Mouse (Mus musculus): ENCODE measurements at regions not wholly inside any gene's neighbourhood (a gene's known extent, or its start where the extent isn't known, plus 50 kb on each side); places are given as distances from the start of the nearest gene placed in this dataset.
"Not testable (repeated sequence)": the region's sequence is repeated elsewhere in the genome, so short reads cannot be mapped to it uniquely, and the experiment has no call there.

GRCm38 (mm10) chr1:128535537-128536150, 56.4 kb downstream of the Cxcr4 start:
- DNase-seq (ENCODE audit: extremely low spot score, low read depth, low spot score), result no peak

- DNase-seq (ENCODE audit: extremely low spot score, low read depth, low spot score), result no peak
Measured at GRCm38 (mm10) chr1:128532632-128533031, 59.5 kb downstream of the Cxcr4 start.

- DNase-seq (ENCODE audit: extremely low spot score, low read depth, low spot score), result no peak
Measured at GRCm38 (mm10) chr1:128529808-128530545, 62.1 kb downstream of the Cxcr4 start.

- no peak for DNase-seq (ENCODE audit: extremely low spot score, low read depth, low spot score)
Measured at GRCm38 (mm10) chr1:128519234-128519633, 72.9 kb downstream of the Cxcr4 start.

GRCm38 (mm10) chr1:128518514-128518913, 73.6 kb downstream of the Cxcr4 start:
- no peak for DNase-seq (ENCODE audit: extremely low spot score, low read depth, low spot score)

- no peak for DNase-seq (ENCODE audit: extremely low spot score, low read depth, low spot score)
Measured at GRCm38 (mm10) chr1:128517351-128517750, 74.7 kb downstream of the Cxcr4 start.

- no peak for DNase-seq (ENCODE audit: extremely low spot score, low read depth, low spot score)
Measured at GRCm38 (mm10) chr1:128514327-128514726, 77.8 kb downstream of the Cxcr4 start.

GRCm38 (mm10) chr1:128513911-128514310, 78.2 kb downstream of the Cxcr4 start:
- DNase-seq (ENCODE audit: extremely low spot score, low read depth, low spot score), result no peak

GRCm38 (mm10) chr1:128513153-128513552, 78.9 kb downstream of the Cxcr4 start:
- no peak for DNase-seq (ENCODE audit: extremely low spot score, low read depth, low spot score)

- no peak for DNase-seq (ENCODE audit: extremely low spot score, low read depth, low spot score)
Measured at GRCm38 (mm10) chr1:128508816-128509461, 83.2 kb downstream of the Cxcr4 start.

GRCm38 (mm10) chr1:128506551-128507313, 85.4 kb downstream of the Cxcr4 start:
- no peak for DNase-seq (ENCODE audit: extremely low spot score, low read depth, low spot score)

- DNase-seq (ENCODE audit: extremely low spot score, low read depth, low spot score), result no peak
Measured at GRCm38 (mm10) chr1:128504371-128504770, 87.2 kb upstream of the Dars start.

GRCm38 (mm10) chr1:128498042-128498772, 81.0 kb upstream of the Dars start:
- DNase-seq (ENCODE audit: extremely low spot score, low read depth, low spot score), result no peak

- DNase-seq (ENCODE audit: extremely low spot score, low read depth, low spot score), result no peak
Measured at GRCm38 (mm10) chr1:128492251-128492650, 75.1 kb upstream of the Dars start.

GRCm38 (mm10) chr1:128487181-128487580, 70.0 kb upstream of the Dars start:
- not testable (repeated sequence) for DNase-seq (ENCODE audit: extremely low spot score, low read depth, low spot score)

GRCm38 (mm10) chr1:128478376-128478775, 61.2 kb upstream of the Dars start:
- DNase-seq (ENCODE audit: extremely low spot score, low read depth, low spot score), result no peak

- DNase-seq (ENCODE audit: extremely low spot score, low read depth, low spot score), result no peak
Measured at GRCm38 (mm10) chr1:128477653-128478052, 60.5 kb upstream of the Dars start.

- peak; percentile 14 for DNase-seq (ENCODE audit: extremely low spot score, low read depth, low spot score)
Measured at GRCm38 (mm10) chr1:128472713-128473230, 55.6 kb upstream of the Dars start.

GRCm38 (mm10) chr1:128472022-128472712, 55.0 kb upstream of the Dars start:
- DNase-seq (ENCODE audit: extremely low spot score, low read depth, low spot score), result peak; percentile 30

- no peak for DNase-seq (ENCODE audit: extremely low spot score, low read depth, low spot score)
Measured at GRCm38 (mm10) chr1:128470786-128471185, 53.6 kb upstream of the Dars start.
